Mouse (Mus musculus) neural tube, embryonic 15.5 days (tissue): Measurements from ENCODE around the gene Sec16b. TPM values are rescaled to one million over a fixed set of nuclear protein-coding genes. Genes with fewer than 3 reads are reported as not detected.

Experiments used
- ATAC-seq: fragments of 200-750 bp; cut with Nextera tagmentation; 2 replicates; pipeline ENCODE4 v1.8.0; 2017; ENCODE audit warnings: mild to moderate bottlenecking, moderate TSS enrichment, moderate library complexity; ENCODE audit not compliant: low FRiP score
- H3K27ac ChIP-seq: fragments of 300-500 bp; sonication (generic); replicated peaks from 2 replicates; pipeline ENCODE4 v1.5.1; 2015; ENCODE audit warnings: mild to moderate bottlenecking, inconsistent platforms
- H3K27me3 ChIP-seq: fragments of 300-500 bp; sonication (generic); replicated peaks from 2 replicates; pipeline ENCODE4 v1.6.1; 2015; ENCODE audit warnings: inconsistent platforms
- H3K36me3 ChIP-seq: fragments of 300-500 bp; sonication (generic); 2 replicates; pipeline ENCODE4 v1.6.1; 2015; ENCODE audit warnings: inconsistent platforms
- H3K4me1 ChIP-seq: fragments of 300-500 bp; sonication (generic); 2 replicates; pipeline ENCODE4 v1.6.1; 2015; ENCODE audit warnings: inconsistent platforms
- H3K4me2 ChIP-seq: fragments of 300-500 bp; sonication (generic); 2 replicates; pipeline ENCODE4 v1.6.1; 2015; ENCODE audit warnings: inconsistent platforms, mild to moderate bottlenecking, moderate library complexity
- H3K4me3 ChIP-seq: fragments of 300-500 bp; sonication (generic); replicated peaks from 2 replicates; pipeline ENCODE4 v1.5.1; 2015; ENCODE audit warnings: mild to moderate bottlenecking, inconsistent platforms
- H3K9ac ChIP-seq: fragments of 300-500 bp; sonication (generic); replicated peaks from 2 replicates; pipeline ENCODE4 v1.6.1; 2015; ENCODE audit warnings: mild to moderate bottlenecking, inconsistent platforms
- H3K9me3 ChIP-seq: fragments of 300-500 bp; sonication (generic); replicated peaks from 2 replicates; pipeline ENCODE4 v1.6.1; 2016; ENCODE audit warnings: inconsistent platforms
- WGBS: fragments of 180-500 bp; shearing (Covaris S2); methylation state at CpG from one replicate; pipeline ENCODE4 v1.1.7; 2015; ENCODE audit warnings: mixed read lengths; 5-methylcytosine and 5-hydroxymethylcytosine counted together
- polyA plus RNA-seq: library from polyadenylated mRNA; unstranded; fragments of >200 nt; fragmentation: Nextera tagmentation; extraction: Ambion mirVana; gene quantifications from 2 replicates; pipeline ENCODE4 v1.2.1, GENCODE M21; 2015

The Sec16b gene
- polyA plus RNA-seq, 1 experiment from 2014 or later: 0.45 TPM

DNA sequence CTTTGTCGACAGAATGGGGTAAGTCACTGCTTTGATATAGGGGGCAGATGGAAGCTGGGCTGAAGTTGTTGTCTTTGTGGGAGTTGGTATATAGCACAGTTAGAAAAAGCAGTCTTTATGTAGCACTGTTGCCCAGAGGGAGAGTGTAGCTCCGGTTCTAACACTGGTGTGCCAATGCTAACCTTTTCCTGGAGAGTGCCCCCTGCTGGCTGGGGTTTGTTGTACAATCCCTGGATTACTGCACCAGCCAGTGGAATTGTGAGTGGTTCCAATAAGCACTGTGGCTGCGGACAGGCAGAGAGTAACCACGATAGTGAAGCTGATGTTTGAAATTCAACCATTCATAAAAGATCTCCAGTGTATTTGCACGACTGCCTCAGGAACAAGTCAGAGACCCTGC lies 31.1 kb downstream of the Sec16b start:
- Histone ChIP-seq H3K4me1 (0 out of 2 replicates have a peak, but pooled peaks cover 4% of the 10 kb centered on the region), H3K9me3 (no peaks in the 10 kb centered on the region), H3K4me2 (no peak overlapping the region), H3K27ac (no peak overlapping the region), H3K27me3 (no peaks in the 10 kb centered on the region; the same call in 1 of the 2 replicates), H3K9ac (no peak overlapping the region), H3K36me3 (no peaks in the 10 kb centered on the region), H3K4me3 (no peak overlapping the region)
- 88% methylated on average over 5 of the region's 5 CpGs for WGBS
- ATAC-seq: no peak

- Histone ChIP-seq H3K27ac (no peak overlapping the region), H3K4me2 (no peak overlapping the region), H3K4me3 (no peak overlapping the region), H3K27me3 (no peaks in the 10 kb centered on the region), H3K36me3 (no peaks in the 10 kb centered on the region), H3K9me3 (no peaks in the 10 kb centered on the region), H3K4me1 (no peaks in the 10 kb centered on the region), H3K9ac (no peak overlapping the region)
- 88% methylated on average over 8 of the region's 8 CpGs for WGBS
- no peak for ATAC-seq
These were observed 38.5 kb downstream of the Sec16b start for GRCm38 (mm10) chr1:157545056-157545455.

DNA sequence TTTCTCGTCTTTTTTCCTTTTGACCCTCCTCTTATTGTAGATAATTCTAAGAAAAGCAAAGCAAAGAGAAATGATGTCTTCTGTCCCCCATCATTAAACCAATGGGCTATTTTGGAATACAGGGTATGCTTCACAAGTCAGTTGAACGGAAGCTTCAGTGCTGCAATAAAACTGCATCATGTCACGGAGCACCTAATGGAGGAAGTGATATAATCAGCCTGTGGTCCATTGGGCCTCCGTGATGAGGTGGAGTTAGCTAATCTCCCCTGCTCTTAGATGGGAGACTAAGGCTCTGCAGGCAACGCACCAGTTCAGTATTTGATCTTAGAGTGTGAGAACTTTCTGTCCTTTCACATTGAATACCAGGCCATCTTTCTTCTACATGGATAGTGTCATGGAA lies 41.1 kb downstream of the Sec16b start:
- 77% methylated on average over 5 of the region's 5 CpGs for WGBS
- Histone ChIP-seq H3K27ac (no peak overlapping the region), H3K9me3 (no peaks in the 10 kb centered on the region), H3K27me3 (no peaks in the 10 kb centered on the region), H3K9ac (no peak overlapping the region), H3K36me3 (no peaks in the 10 kb centered on the region), H3K4me2 (no peak overlapping the region), H3K4me1 (no peaks in the 10 kb centered on the region), H3K4me3 (no peak overlapping the region)
- no peak for ATAC-seq

GRCm38 (mm10) chr1:157549721-157550120 lies 43.2 kb downstream of the Sec16b start:
- no peak overlapping the region for H3K27ac ChIP-seq
- H3K4me2 ChIP-seq: no peak overlapping the region
- H3K9ac ChIP-seq: no peak overlapping the region
- ATAC-seq: no peak
- H3K9me3 ChIP-seq: no peaks in the 10 kb centered on the region
- no peaks in the 10 kb centered on the region for H3K36me3 ChIP-seq
- peaks cover 8% of the 10 kb centered on the region for H3K4me1 ChIP-seq
- 0 out of 2 replicates have a peak, but pooled peaks cover 4% of the 10 kb centered on the region for H3K27me3 ChIP-seq
- H3K4me3 ChIP-seq: no peak overlapping the region
- WGBS: 85% methylated on average over 3 of the region's 3 CpGs

GRCm38 (mm10) chr1:157552749-157553451 lies 46.4 kb downstream of the Sec16b start:
- H3K9me3 ChIP-seq: no peaks in the 10 kb centered on the region
- H3K4me3 ChIP-seq: no peak overlapping the region
- WGBS: 57% methylated on average over 7 of the region's 7 CpGs
- no peak overlapping the region for H3K4me2 ChIP-seq
- peak; percentile 76; the same call in 1 of the 2 replicates for ATAC-seq
- H3K27me3 ChIP-seq: 0 out of 2 replicates have a peak, but pooled peaks cover 4% of the 10 kb centered on the region
- H3K9ac ChIP-seq: no peak overlapping the region
- H3K36me3 ChIP-seq: no peaks in the 10 kb centered on the region
- H3K27ac ChIP-seq: no peak overlapping the region
- H3K4me1 ChIP-seq: peaks cover 30% of the 10 kb centered on the region

DNA sequence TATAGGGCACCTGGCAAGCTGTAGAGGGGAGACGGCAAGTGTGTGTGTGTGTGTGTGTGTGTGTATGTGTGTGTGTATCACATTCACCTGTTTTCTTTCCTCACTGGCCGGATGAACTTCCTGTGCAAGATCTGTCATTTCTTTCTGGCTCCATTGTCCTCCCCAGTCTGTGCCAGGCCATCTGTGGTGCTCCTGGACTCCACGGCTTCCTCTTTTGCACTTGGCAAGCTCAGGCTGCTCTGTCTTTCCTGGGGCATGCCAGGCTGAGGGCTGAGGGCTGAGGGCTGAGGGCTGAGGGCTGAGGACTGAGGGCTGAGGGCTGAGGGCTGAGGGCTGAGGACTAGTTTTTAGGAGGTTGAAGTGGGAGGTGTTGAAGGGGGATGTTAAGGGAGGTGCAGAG lies 47.6 kb downstream of the Sec16b start:
- H3K4me1 ChIP-seq: peaks cover 30% of the 10 kb centered on the region
- H3K27ac ChIP-seq: no peak overlapping the region
- H3K36me3 ChIP-seq: no peaks in the 10 kb centered on the region
- H3K9me3 ChIP-seq: no peaks in the 10 kb centered on the region
- no peak overlapping the region for H3K4me3 ChIP-seq
- H3K27me3 ChIP-seq: 0 out of 2 replicates have a peak, but pooled peaks cover 4% of the 10 kb centered on the region
- WGBS: 71% methylated on average over 3 of the region's 3 CpGs
- no peak for ATAC-seq
- no peak overlapping the region for H3K4me2 ChIP-seq
- no peak overlapping the region for H3K9ac ChIP-seq

DNA sequence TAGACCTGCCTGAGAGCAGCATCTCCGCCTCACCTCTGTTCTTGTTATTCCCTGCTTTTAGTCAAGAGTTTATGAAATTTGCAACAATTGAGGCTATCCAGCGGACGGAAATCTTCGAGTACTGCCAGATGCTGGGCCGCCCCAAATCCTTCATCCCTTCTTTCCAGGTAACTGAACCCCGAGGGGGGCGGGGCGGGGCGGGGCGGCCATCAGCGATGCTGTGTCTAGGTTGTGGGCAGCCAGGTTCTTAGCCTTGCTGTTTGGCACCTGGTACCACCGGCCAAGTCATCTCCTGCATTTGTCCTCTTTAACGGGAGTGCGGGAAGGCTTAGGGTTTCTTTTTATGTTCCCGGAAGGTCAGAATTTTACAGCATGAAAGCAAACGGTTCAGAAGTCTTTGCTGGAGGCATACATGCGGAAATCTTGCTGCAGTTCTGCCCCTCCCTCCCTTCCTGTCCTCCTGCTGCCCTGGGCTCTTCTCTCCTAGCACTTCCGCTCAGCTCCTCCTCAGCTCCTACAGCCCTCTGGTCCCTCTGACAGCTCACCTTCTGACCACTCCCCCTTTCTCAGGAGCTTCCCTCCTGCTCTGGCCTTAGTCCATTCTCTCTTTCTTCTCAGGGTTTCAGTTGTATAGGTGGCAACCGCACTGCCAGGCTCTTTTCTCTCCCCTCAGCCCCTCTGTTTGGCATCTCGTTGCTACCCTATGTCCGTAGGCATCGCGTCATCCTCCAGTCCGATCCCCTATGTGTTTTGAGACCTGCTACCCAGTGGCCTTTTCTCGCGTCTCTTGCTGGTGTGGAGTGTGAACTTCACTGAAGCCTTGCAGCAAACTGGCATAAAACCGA lies 48.4 kb downstream of the Sec16b start:
- Histone ChIP-seq H3K36me3 (no peaks in the 10 kb centered on the region), H3K4me2 (peak overlapping the region; percentile 44), H3K4me3 (no peak overlapping the region; the same call in 1 of the 2 replicates), H3K9me3 (no peaks in the 10 kb centered on the region), H3K9ac (no peak overlapping the region), H3K27me3 (0 out of 2 replicates have a peak, but pooled peaks cover 4% of the 10 kb centered on the region), H3K27ac (no peak overlapping the region), H3K4me1 (peaks cover 30% of the 10 kb centered on the region)
- 35% methylated on average over 27 of the region's 27 CpGs for WGBS
- no peak for ATAC-seq

DNA sequence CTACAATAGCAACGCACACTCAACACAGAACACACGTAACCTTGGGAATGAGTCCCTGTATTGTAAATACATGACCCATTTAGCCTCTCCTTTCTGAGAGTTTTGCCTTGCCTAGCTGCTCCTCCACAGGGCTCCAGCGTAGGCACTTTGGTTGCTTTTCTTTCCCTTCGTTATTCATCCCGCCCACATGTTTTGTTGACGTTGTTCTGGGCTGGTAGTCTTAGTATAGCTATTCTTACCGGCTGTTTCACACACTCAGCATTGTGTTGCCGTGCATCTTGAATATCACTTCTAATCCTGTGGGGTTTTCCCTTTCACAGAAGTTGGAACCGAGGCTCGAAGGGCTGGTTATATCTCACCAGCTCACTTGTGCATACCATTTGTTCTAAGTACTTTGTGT lies 49.2 kb downstream of the Sec16b start:
- H3K9me3 ChIP-seq: no peaks in the 10 kb centered on the region
- H3K4me3 ChIP-seq: no peak overlapping the region
- 63% methylated on average over 10 of the region's 10 CpGs for WGBS
- H3K4me2 ChIP-seq: no peak overlapping the region
- H3K27ac ChIP-seq: no peak overlapping the region
- H3K4me1 ChIP-seq: peaks cover 36% of the 10 kb centered on the region
- no peak overlapping the region for H3K9ac ChIP-seq
- 0 out of 2 replicates have a peak, but pooled peaks cover 4% of the 10 kb centered on the region for H3K27me3 ChIP-seq
- H3K36me3 ChIP-seq: no peaks in the 10 kb centered on the region
- ATAC-seq: no peak

DNA sequence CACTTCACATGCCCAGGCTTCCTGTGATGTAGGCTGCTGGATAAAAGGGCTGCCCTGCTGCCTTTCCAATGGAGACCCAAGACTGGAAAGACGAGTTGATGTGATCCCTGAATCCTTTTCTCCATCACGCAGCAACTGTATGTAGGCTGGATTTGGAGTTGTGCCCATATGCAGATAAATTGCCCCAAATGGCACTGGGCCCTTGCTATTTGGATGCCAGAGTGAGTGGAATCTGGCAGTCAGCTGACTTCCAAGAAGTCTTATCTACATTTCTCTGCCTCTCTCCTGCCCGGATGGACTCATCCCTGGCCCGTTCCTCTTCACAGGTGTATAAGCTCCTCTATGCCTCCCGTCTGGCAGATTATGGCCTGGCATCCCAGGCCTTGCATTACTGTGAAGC lies 49.9 kb downstream of the Sec16b start:
- 0 out of 2 replicates have a peak, but pooled peaks cover 4% of the 10 kb centered on the region for H3K27me3 ChIP-seq
- no peak overlapping the region for H3K9ac ChIP-seq
- no peaks in the 10 kb centered on the region for H3K36me3 ChIP-seq
- H3K4me1 ChIP-seq: peaks cover 37% of the 10 kb centered on the region
- H3K9me3 ChIP-seq: no peaks in the 10 kb centered on the region
- no peak for ATAC-seq
- H3K27ac ChIP-seq: no peak overlapping the region
- no peak overlapping the region for H3K4me2 ChIP-seq
- H3K4me3 ChIP-seq: no peak overlapping the region
- 72% methylated on average over 5 of the region's 5 CpGs for WGBS

- Histone ChIP-seq H3K9me3 (no peaks in the 10 kb centered on the region), H3K27ac (no peak overlapping the region), H3K4me2 (no peak overlapping the region), H3K4me3 (no peak overlapping the region), H3K4me1 (peaks cover 37% of the 10 kb centered on the region), H3K36me3 (no peaks in the 10 kb centered on the region), H3K9ac (no peak overlapping the region), H3K27me3 (0 out of 2 replicates have a peak, but pooled peaks cover 4% of the 10 kb centered on the region)
- no peak for ATAC-seq
- 54% methylated on average over 5 of the region's 5 CpGs for WGBS
These were observed 51.6 kb downstream of the Sec16b start for GRCm38 (mm10) chr1:157558145-157558544.

- H3K4me1 ChIP-seq: peaks cover 26% of the 10 kb centered on the region
- H3K4me2 ChIP-seq: no peak overlapping the region
- H3K4me3 ChIP-seq: no peak overlapping the region
- no peaks in the 10 kb centered on the region for H3K27me3 ChIP-seq
- ATAC-seq: no peak
- 82% methylated on average over 6 of the region's 6 CpGs for WGBS
- no peaks in the 10 kb centered on the region for H3K36me3 ChIP-seq
- no peak overlapping the region for H3K9ac ChIP-seq
- H3K9me3 ChIP-seq: no peaks in the 10 kb centered on the region
- H3K27ac ChIP-seq: no peak overlapping the region
These were observed 53.5 kb downstream of the Sec16b start for GRCm38 (mm10) chr1:157559986-157560385.
